Mouse (Mus musculus) left cerebral cortex, postnatal 10 days (tissue): Measurements from ENCODE around the gene Dnajc13. TPM values are rescaled to one million over a fixed set of nuclear protein-coding genes. Genes with fewer than 3 reads are reported as not detected.

Experiments used
- DNase-seq, 2 experiments: peaks; one replicate each; pipeline ENCODE4 v3.0.0; 2021 to 2022; ENCODE audit warnings: low spot score in 2 of 2, mixed read lengths in 1 of 2; ENCODE audit errors: extremely low spot score in 1 of 2
- intact Hi-C: fragments of 180-260 bp; cut with DNase I; formaldehyde crosslinking; loops from one replicate; pipeline ENCODE4 v1.15.1; 2025
- total RNA-seq, 2 experiments: library from RNA; stranded (reverse); gene quantifications; 2 replicates each; pipeline ENCODE4 v1.2.3; 2021

Dnajc13 gene
- total RNA-seq, 2 experiments from 2014 or later, result 74.5 to 76.7 TPM

- intact Hi-C loops, result no loop called here
- DNase-seq, result no peak
Observed at GRCm38 (mm10) chr9:104194528-104194927, 68.2 kb downstream of the Dnajc13 start.

- no peak for DNase-seq
- intact Hi-C loops, result no loop called here
Observed at GRCm38 (mm10) chr9:104193900-104194299, 68.8 kb downstream of the Dnajc13 start.

- intact Hi-C loops, result no loop called here
- no peak for DNase-seq
Observed at GRCm38 (mm10) chr9:104193327-104193726, 69.4 kb downstream of the Dnajc13 start.

GRCm38 (mm10) chr9:104192513-104192912 is 70.2 kb downstream of the Dnajc13 start:
- DNase-seq, result no peak
- intact Hi-C loops, result no loop called here

- no peak for DNase-seq
- intact Hi-C loops, result loop anchor here (5.0 kb wide), 1 partner anchor 137 kb away; no protein-coding TSS in a partner anchor
Observed at GRCm38 (mm10) chr9:104189657-104190056, 73.1 kb downstream of the Dnajc13 start.

- intact Hi-C loops, result loop anchor here (5.0 kb wide), 1 partner anchor 136 kb away; no protein-coding TSS in a partner anchor
- no peak for DNase-seq
Observed at GRCm38 (mm10) chr9:104188704-104189103, 74.0 kb downstream of the Dnajc13 start.

GRCm38 (mm10) chr9:104187028-104187427 is 75.7 kb downstream of the Dnajc13 start:
- DNase-seq, result no peak
- intact Hi-C loops, result loop anchor here (5.0 kb wide), 1 partner anchor 135 kb away; no protein-coding TSS in a partner anchor

- DNase-seq, result no peak
- intact Hi-C loops, result no loop called here
Observed at GRCm38 (mm10) chr9:104183181-104183580, 79.5 kb downstream of the Dnajc13 start.

- intact Hi-C loops, result no loop called here
- DNase-seq, result no peak
Observed at GRCm38 (mm10) chr9:104182328-104182727, 80.4 kb downstream of the Dnajc13 start.

GRCm38 (mm10) chr9:104181626-104182025 is 81.1 kb downstream of the Dnajc13 start:
- intact Hi-C loops, result no loop called here

GRCm38 (mm10) chr9:104180046-104180445 is 82.7 kb downstream of the Dnajc13 start:
- DNase-seq, result no peak
- intact Hi-C loops, result no loop called here

More at GRCm38 (mm10) chr9:104181626-104182025, 81.1 kb downstream of the Dnajc13 start:
- DNase-seq, result no peak

GRCm38 (mm10) chr9:104172342-104172741 is 90.4 kb downstream of the Dnajc13 start:
- no peak for DNase-seq
- intact Hi-C loops, result no loop called here

GRCm38 (mm10) chr9:104171651-104172050 is 91.1 kb downstream of the Dnajc13 start:
- DNase-seq, result no peak
- intact Hi-C loops, result no loop called here

GRCm38 (mm10) chr9:104169986-104170385 is 92.7 kb downstream of the Dnajc13 start:
- intact Hi-C loops, result no loop called here
- no peak for DNase-seq

- no peak for DNase-seq
- intact Hi-C loops, result no loop called here
Observed at GRCm38 (mm10) chr9:104165926-104166325, 96.8 kb downstream of the Dnajc13 start.

GRCm38 (mm10) chr9:104164194-104164593 is 98.5 kb downstream of the Dnajc13 start:
- DNase-seq, result no peak
- intact Hi-C loops, result loop anchor here (5.0 kb wide), 1 partner anchor 107 kb away; no protein-coding TSS in a partner anchor

- intact Hi-C loops, result loop anchor here (5.0 kb wide), 1 partner anchor 104 kb away; no protein-coding TSS in a partner anchor
Observed at GRCm38 (mm10) chr9:104161117-104161516, 101.6 kb downstream of the Dnajc13 start.

GRCm38 (mm10) chr9:104157291-104157690 is 105.4 kb downstream of the Dnajc13 start:
- DNase-seq, result no peak
- intact Hi-C loops, result no loop called here

More at GRCm38 (mm10) chr9:104161117-104161516, 101.6 kb downstream of the Dnajc13 start:
- no peak for DNase-seq

- no peak for DNase-seq
- intact Hi-C loops, result no loop called here
Observed at GRCm38 (mm10) chr9:104156506-104156905, 106.2 kb downstream of the Dnajc13 start.

GRCm38 (mm10) chr9:104155100-104155715 is 107.5 kb downstream of the Dnajc13 start:
- DNase-seq, result no peak
- intact Hi-C loops, result no loop called here

GRCm38 (mm10) chr9:104152121-104152520 is 110.6 kb downstream of the Dnajc13 start:
- DNase-seq, result no peak
- intact Hi-C loops, result no loop called here
